Mouse (Mus musculus) kidney, postnatal 0 days (tissue): Measurements from ENCODE around the gene Ccdc63. TPM values are rescaled to one million over a fixed set of nuclear protein-coding genes. Genes with fewer than 3 reads are reported as not detected.
"Not testable (repeated sequence)": the region's sequence is repeated elsewhere in the genome, so short reads cannot be mapped to it uniquely, and the experiment has no call there.

Source experiments
- ATAC-seq: fragments of 200-750 bp; cut with Nextera tagmentation; replicated peaks from 2 replicates; pipeline ENCODE4 v1.8.0; 2017; ENCODE audit warnings: low read depth, moderate number of reproducible peaks, moderate TSS enrichment, moderate library complexity; ENCODE audit not compliant: low FRiP score
- DNase-seq: peaks from one replicate; pipeline ENCODE4 v3.0.0-alpha.2; 2016; ENCODE audit warnings: low spot score
- H3K27ac ChIP-seq: fragments of 300-500 bp; sonication (generic); 2 replicates; pipeline ENCODE4 v1.5.1; 2014; ENCODE audit warnings: mild to moderate bottlenecking
- H3K27me3 ChIP-seq: fragments of 300-500 bp; sonication (generic); 2 replicates; pipeline ENCODE4 v1.6.1; 2014; ENCODE audit warnings: low read length, mixed read lengths; ENCODE audit not compliant: insufficient read depth
- H3K36me3 ChIP-seq: fragments of 300-500 bp; sonication (generic); 2 replicates; pipeline ENCODE4 v1.6.1; 2014; ENCODE audit warnings: low read length, mixed read lengths; ENCODE audit not compliant: insufficient read depth
- H3K4me1 ChIP-seq: fragments of 300-500 bp; sonication (generic); replicated peaks from 2 replicates; pipeline ENCODE4 v1.6.1; 2014; ENCODE audit warnings: antibody characterized with exemption, low read length, mixed read lengths; ENCODE audit not compliant: insufficient read depth
- H3K4me2 ChIP-seq: fragments of 300-500 bp; sonication (generic); 2 replicates; pipeline ENCODE4 v1.6.1; 2014; ENCODE audit warnings: mild to moderate bottlenecking, low read length, moderate library complexity, mixed read lengths
- H3K4me3 ChIP-seq: fragments of 300-500 bp; sonication (generic); replicated peaks from 2 replicates; pipeline ENCODE4 v1.5.1; 2014; ENCODE audit warnings: low read depth, low read length
- H3K9ac ChIP-seq: fragments of 300-500 bp; sonication (generic); 2 replicates; pipeline ENCODE4 v1.6.1; 2014; ENCODE audit warnings: low read depth, low read length
- H3K9me3 ChIP-seq: fragments of 300-500 bp; sonication (generic); replicated peaks from 2 replicates; pipeline ENCODE4 v1.6.1; 2016; ENCODE audit warnings: low read length, inconsistent platforms, mixed read lengths
- CTCF ChIP-seq: IDR thresholded peaks from 2 replicates; pipeline ENCODE4 v1.5.1; 2016; ENCODE audit warnings: antibody characterized with exemption, low read depth, mild to moderate bottlenecking, moderate library complexity
- WGBS: fragments of 180-500 bp; shearing (Covaris S2); extraction: QIAGEN DNeasy Blood & Tissue Kit; methylation state at CpG from one replicate; pipeline ENCODE4 v1.1.7; 2014; 5-methylcytosine and 5-hydroxymethylcytosine counted together
- polyA plus RNA-seq: library from polyadenylated mRNA; unstranded; fragments of >200 nt; fragmentation: Nextera tagmentation; extraction: Ambion mirVana; gene quantifications from 2 replicates; pipeline ENCODE4 v1.2.1, GENCODE M21; 2015

The Ccdc63 gene
- not detected in 2 replicates for polyA plus RNA-seq

GRCm38 (mm10) chr5:122140723-122141122 is at the start of gene Ccdc63:
Ccdc63 (minus strand) TSS chr5:122140823.
- H3K4me2 ChIP-seq, result no peak within 1 kb of the TSS
- no peaks in the 10 kb centered on the region for H3K9me3 ChIP-seq
- 95% methylated on average over 3 of the region's 3 CpGs for WGBS
- peaks cover 4% of the 10 kb centered on the region; the same call in 1 of the 2 replicates for H3K4me1 ChIP-seq
- no peaks in the 10 kb centered on the region for H3K27me3 ChIP-seq
- no peak within 1 kb of the TSS for H3K27ac ChIP-seq
- no peak for ATAC-seq
- TF ChIP-seq CTCF, result no peak
- no peak for DNase-seq
- no peak within 1 kb of the TSS for H3K4me3 ChIP-seq
- no peaks in the 10 kb centered on the region for H3K36me3 ChIP-seq
- no peak within 1 kb of the TSS for H3K9ac ChIP-seq

- no peaks in the 10 kb centered on the region for H3K4me1 ChIP-seq
- 40% methylated on average over 3 of the region's 3 CpGs for WGBS
Observed at GRCm38 (mm10) chr5:122189115-122189514, 48.5 kb upstream of the Ccdc63 start.

GRCm38 (mm10) chr5:122184858-122185257 is 44.2 kb upstream of the Ccdc63 start:
- not testable (repeated sequence) for H3K4me2 ChIP-seq, H3K4me1 ChIP-seq, H3K27ac ChIP-seq, DNase-seq, H3K9ac ChIP-seq, H3K9me3 ChIP-seq, H3K4me3 ChIP-seq, H3K36me3 ChIP-seq, H3K27me3 ChIP-seq, ATAC-seq
- 89% methylated on average over 6 of the region's 6 CpGs for WGBS

More at GRCm38 (mm10) chr5:122189115-122189514, 48.5 kb upstream of the Ccdc63 start:
- H3K9ac ChIP-seq, result no peak overlapping the region
- DNase-seq, result no peak
- ATAC-seq, result no peak
- H3K4me3 ChIP-seq, result no peak overlapping the region
- H3K9me3 ChIP-seq, result no peaks in the 10 kb centered on the region
- H3K36me3 ChIP-seq, result no peaks in the 10 kb centered on the region
- no peak overlapping the region for H3K27ac ChIP-seq
- TF ChIP-seq CTCF, result no peak
- no peak overlapping the region for H3K4me2 ChIP-seq
- no peaks in the 10 kb centered on the region for H3K27me3 ChIP-seq

- TF ChIP-seq CTCF, result no peak
- Histone ChIP-seq H3K36me3 (no peaks in the 10 kb centered on the region), H3K4me3 (no peak overlapping the region), H3K4me2 (no peak overlapping the region), H3K9ac (no peak overlapping the region), H3K4me1 (no peaks in the 10 kb centered on the region), H3K9me3 (no peaks in the 10 kb centered on the region), H3K27ac (no peak overlapping the region), H3K27me3 (no peaks in the 10 kb centered on the region)
- WGBS, result 52% methylated on average over 7 of the region's 7 CpGs
- no peak for ATAC-seq
- DNase-seq, result no peak
Observed at GRCm38 (mm10) chr5:122184283-122184806, 43.7 kb upstream of the Ccdc63 start.

- DNase-seq (no peak), ATAC-seq (no peak)
- TF ChIP-seq CTCF, result no peak
- no peak overlapping the region for H3K27ac ChIP-seq
- no peak overlapping the region for H3K9ac ChIP-seq
- H3K9me3 ChIP-seq, result no peaks in the 10 kb centered on the region
- H3K4me1 ChIP-seq, result no peaks in the 10 kb centered on the region; the same call in 1 of the 2 replicates
- H3K36me3 ChIP-seq, result 0 out of 2 replicates have a peak, but pooled peaks cover 2% of the 10 kb centered on the region
- no peak overlapping the region for H3K4me3 ChIP-seq
- no peak overlapping the region for H3K4me2 ChIP-seq
- H3K27me3 ChIP-seq, result no peaks in the 10 kb centered on the region
- WGBS, result 29% methylated on average over 6 of the region's 6 CpGs
Observed at GRCm38 (mm10) chr5:122179665-122180064, 39.0 kb upstream of the Ccdc63 start.

GRCm38 (mm10) chr5:122176398-122176797 is 35.8 kb upstream of the Ccdc63 start:
- peaks cover 25% of the 10 kb centered on the region for H3K36me3 ChIP-seq
- H3K9me3 ChIP-seq, result no peaks in the 10 kb centered on the region
- 5% methylated on average over 1 of the region's 1 CpGs for WGBS
- TF ChIP-seq CTCF, result peak; percentile 70
- no peak overlapping the region for H3K4me2 ChIP-seq
- DNase-seq, result peak; percentile 83
- no peaks in the 10 kb centered on the region; the same call in 1 of the 2 replicates for H3K4me1 ChIP-seq
- no peaks in the 10 kb centered on the region for H3K27me3 ChIP-seq
- peak; percentile 55; the same call in 1 of the 2 replicates for ATAC-seq
- H3K4me3 ChIP-seq, result no peak overlapping the region
- no peak overlapping the region for H3K27ac ChIP-seq
- no peak overlapping the region for H3K9ac ChIP-seq

GRCm38 (mm10) chr5:122175961-122176360 is 35.3 kb upstream of the Ccdc63 start:
- Histone ChIP-seq H3K4me1 (no peaks in the 10 kb centered on the region; the same call in 1 of the 2 replicates), H3K9ac (no peak overlapping the region), H3K4me2 (no peak overlapping the region), H3K9me3 (no peaks in the 10 kb centered on the region), H3K4me3 (no peak overlapping the region), H3K36me3 (peaks cover 29% of the 10 kb centered on the region), H3K27ac (0 out of 2 replicates have a peak overlapping the region, but pooled peaks have one; percentile 10), H3K27me3 (no peaks in the 10 kb centered on the region)
- no peak for ATAC-seq
- 77% methylated on average over 7 of the region's 7 CpGs for WGBS
- DNase-seq, result no peak
- no peak for TF ChIP-seq CTCF
